Mouse (Mus musculus) cortical plate, adult 2 months (tissue): ENCODE measurements around the gene 4930539E08Rik. TPM values are rescaled to one million over a fixed set of nuclear protein-coding genes. Genes with fewer than 3 reads are reported as not detected.

ENCODE experiments used
- H3K27ac ChIP-seq: fragments of 200-500 bp; 2 replicates; pipeline ENCODE4 v1.5.1; 2012; ENCODE audit warnings: low read length, control low read depth, inconsistent platforms; ENCODE audit not compliant: insufficient read depth
- H3K4me1 ChIP-seq: fragments of 200-500 bp; 2 replicates; pipeline ENCODE4 v1.6.1; 2011; ENCODE audit warnings: low read length; ENCODE audit not compliant: control insufficient read depth, insufficient read depth
- H3K4me3 ChIP-seq: fragments of 200-500 bp; 2 replicates; pipeline ENCODE4 v1.5.1; 2011; ENCODE audit warnings: mild to moderate bottlenecking, low read length, control low read depth; ENCODE audit not compliant: insufficient read depth
- CTCF ChIP-seq: fragments of 200-500 bp; IDR thresholded peaks from 2 replicates; pipeline ENCODE4 v1.5.1; 2011; ENCODE audit warnings: mild to moderate bottlenecking, control low read depth, low read length; ENCODE audit not compliant: insufficient read depth; ENCODE audit errors: extremely low read depth
- POLR2A ChIP-seq: fragments of 200-500 bp; IDR thresholded peaks from 2 replicates; pipeline ENCODE4 v1.6.1; 2011; ENCODE audit warnings: mild to moderate bottlenecking, low read length, control low read depth; ENCODE audit not compliant: insufficient read depth; ENCODE audit errors: extremely low read depth
- polyA plus RNA-seq: library from polyadenylated mRNA; depleted of rRNA; stranded (reverse); fragments of >200 nt; gene quantifications from 2 replicates; pipeline ENCODE4 v1.2.3, GENCODE M21; 2012; rRNA removed

The 4930539E08Rik gene
- 7.6 and 7.9 TPM in 2 replicates for polyA plus RNA-seq

GRCm38 (mm10) chr17:28915060-28915628, at the start of gene 4930539E08Rik:
Gene 4930539E08Rik, minus strand, starts transcription at chr17:28915324.
- no peak within 1 kb of the TSS for H3K4me3 ChIP-seq
- no peaks in the 10 kb centered on the region for H3K4me1 ChIP-seq
- no peak for TF ChIP-seq POLR2A
- no peak for TF ChIP-seq CTCF
- H3K27ac ChIP-seq, result no peak within 1 kb of the TSS

DNA sequence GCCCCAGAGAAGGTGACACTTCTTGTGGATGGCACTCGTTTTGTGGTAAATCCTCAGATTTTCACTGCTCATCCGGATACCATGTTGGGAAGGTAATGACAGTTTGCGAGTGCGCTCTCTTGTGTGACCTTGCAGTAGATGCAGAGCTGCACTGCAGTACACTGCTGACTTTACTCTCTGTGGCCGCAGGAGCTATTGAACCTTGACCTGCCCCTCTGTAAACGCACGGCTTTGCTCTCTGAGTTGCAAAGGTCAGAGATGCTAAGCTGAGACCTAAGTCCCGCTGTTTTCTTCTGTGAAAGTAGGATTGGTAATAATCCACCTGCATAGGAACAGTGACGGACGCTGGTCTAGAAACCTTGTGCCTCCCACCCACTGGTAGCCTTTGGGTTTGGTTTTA, 46.5 kb upstream of the 4930539E08Rik start:
- Histone ChIP-seq H3K27ac (no peak overlapping the region), H3K4me3 (no peak overlapping the region), H3K4me1 (no peaks in the 10 kb centered on the region)
- no peak for TF ChIP-seq POLR2A
- TF ChIP-seq CTCF, result no peak

- H3K27ac ChIP-seq, result no peak overlapping the region
- H3K4me1 ChIP-seq, result no peaks in the 10 kb centered on the region
- TF ChIP-seq POLR2A, result no peak
- TF ChIP-seq CTCF, result no peak
Observed at GRCm38 (mm10) chr17:28960597-28960996, 45.5 kb upstream of the 4930539E08Rik start.

GRCm38 (mm10) chr17:28954416-28954815, 39.3 kb upstream of the 4930539E08Rik start:
- no peak for TF ChIP-seq POLR2A
- TF ChIP-seq CTCF, result no peak
- Histone ChIP-seq H3K4me1 (peaks cover 6% of the 10 kb centered on the region; the same call in 1 of the 2 replicates), H3K27ac (no peak overlapping the region), H3K4me3 (peak overlapping the region; percentile 86; the same call in 1 of the 2 replicates)

More at GRCm38 (mm10) chr17:28960597-28960996, 45.5 kb upstream of the 4930539E08Rik start:
- H3K4me3 ChIP-seq, result no peak overlapping the region

DNA sequence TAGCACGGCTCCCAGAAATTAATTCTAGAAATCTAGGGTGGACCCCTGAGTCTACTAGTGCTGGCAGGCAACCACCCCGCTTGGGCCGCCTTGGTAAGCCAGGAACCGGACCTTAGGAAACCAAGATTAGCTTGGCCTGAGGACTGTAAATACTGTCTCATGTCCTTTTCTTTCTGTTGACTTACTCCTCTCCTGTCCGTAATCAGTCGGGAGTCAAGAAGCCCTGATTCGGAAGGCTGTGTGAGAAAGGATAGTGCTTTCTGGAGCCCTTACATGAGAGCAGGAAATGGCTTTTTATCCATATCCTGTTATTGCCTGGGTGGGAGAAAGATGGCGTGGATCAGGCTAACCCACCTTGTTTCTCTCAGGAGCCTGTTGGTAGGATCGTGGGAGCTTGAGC, 38.1 kb upstream of the 4930539E08Rik start:
- Histone ChIP-seq H3K27ac (no peak overlapping the region), H3K4me3 (peak overlapping the region; percentile 86), H3K4me1 (peaks cover 6% of the 10 kb centered on the region; the same call in 1 of the 2 replicates)
- no peak for TF ChIP-seq POLR2A
- TF ChIP-seq CTCF, result no peak

- Histone ChIP-seq H3K4me3 (peak within 1 kb of the TSS; percentile 86), H3K4me1 (peaks cover 6% of the 10 kb centered on the region; the same call in 1 of the 2 replicates), H3K27ac (peak within 1 kb of the TSS; percentile 99)
- TF ChIP-seq POLR2A (peak; percentile 74), CTCF (no peak)
Observed at GRCm38 (mm10) chr17:28951831-28952799, 37.0 kb upstream of the 4930539E08Rik start, which contains the start of gene Kctd20. Gene Kctd20, plus strand, starts transcription at chr17:28951950.

DNA sequence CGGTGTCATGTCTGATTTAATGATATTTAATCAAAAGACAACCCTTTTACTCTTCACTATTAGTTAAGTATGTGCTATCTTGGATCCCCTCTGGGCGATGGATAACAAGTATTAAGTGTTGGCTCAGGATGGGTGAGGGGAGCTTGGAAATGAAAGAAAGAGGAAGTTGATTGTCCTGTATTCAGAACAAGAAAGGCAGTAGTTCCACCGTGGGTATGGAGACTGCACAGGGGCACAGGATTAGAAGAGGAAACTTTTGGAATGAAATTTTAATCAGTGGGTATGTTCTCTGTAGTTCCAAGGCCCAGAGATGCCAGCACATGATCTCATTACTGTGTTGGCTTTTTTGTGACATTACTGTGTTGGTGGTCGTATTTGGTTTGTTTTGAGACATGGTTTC, 35.6 kb upstream of the 4930539E08Rik start:
- Histone ChIP-seq H3K27ac (no peak overlapping the region), H3K4me1 (peaks cover 6% of the 10 kb centered on the region; the same call in 1 of the 2 replicates), H3K4me3 (no peak overlapping the region)
- TF ChIP-seq CTCF (no peak), POLR2A (no peak)

- H3K4me3 ChIP-seq, result no peak overlapping the region
- peaks cover under 1% of the 10 kb centered on the region; the same call in 1 of the 2 replicates for H3K4me1 ChIP-seq
- H3K27ac ChIP-seq, result no peak overlapping the region
- TF ChIP-seq POLR2A (no peak), CTCF (no peak)
Observed at GRCm38 (mm10) chr17:28948661-28949060, 33.5 kb upstream of the 4930539E08Rik start.
